ENCODE assay signal across 9 mouse cellular contexts in genomic region chr7:72711193-72712131, GRCm38 (mm10).
DNase-seq lines count a peak whose midpoint lies in the region; ATAC-seq lines count a peak whose summit lies in the region.
"Had no signal": no experiment of that assay in that cellular context is flagged by ENCODE, and none has a peak within 500 bp of the region (broad histone marks: within the 10 kb centered on the region; RNA-seq: fewer than 3 reads in every experiment).

No protein-coding gene starts in this region.

- H3K4me3 ChIP-seq in kidney, embryonic 14.5 days (ENCODE audit: low read length) = no peak overlapping the region
- no peak overlapping the region for H3K4me3 ChIP-seq in forebrain, embryonic 12.5 days (replicated peaks)

- no peaks in the 10 kb centered on the region for H3K27me3 ChIP-seq in kidney, embryonic 14.5 days (ENCODE audit: control insufficient read depth, insufficient read depth, low read length)
- no peaks in the 10 kb centered on the region for H3K27me3 ChIP-seq in forebrain, embryonic 12.5 days

- no peak overlapping the region for H3K4me2 ChIP-seq in kidney, embryonic 14.5 days (replicated peaks; ENCODE audit: low read depth, low read length)
- no peak overlapping the region for H3K4me2 ChIP-seq in forebrain, embryonic 12.5 days

- no peak for DNase-seq in kidney, adult 9 months
- DNase-seq in embryo, embryonic 11 days = peak; percentile 61
- peak; percentile 30 to 38 for DNase-seq in heart, postnatal 36 days
- DNase-seq in lung, postnatal 14 days = peak; percentile 7
- DNase-seq in thymus, postnatal 4 days = no peak

- ATAC-seq in kidney, embryonic 14.5 days (ENCODE audit: low FRiP score, low TSS enrichment) = peak; percentile 68; the same call in 1 of the 2 replicates
- no peak for ATAC-seq in forebrain, embryonic 12.5 days (ENCODE audit: low FRiP score)
- no peak for ATAC-seq in megakaryocyte, adult 5-6 weeks (ENCODE audit: poor library complexity, severe bottlenecking)

- H3K36me3 ChIP-seq in kidney, embryonic 14.5 days (ENCODE audit: control insufficient read depth, insufficient read depth, low read length) = no peaks in the 10 kb centered on the region
- H3K36me3 ChIP-seq in forebrain, embryonic 12.5 days (replicated peaks) = no peaks in the 10 kb centered on the region

- no peak overlapping the region for H3K27ac ChIP-seq in kidney, embryonic 14.5 days (ENCODE audit: low read depth, low read length)
- H3K27ac ChIP-seq in forebrain, embryonic 12.5 days = no peak overlapping the region
- H3K27ac ChIP-seq: macrophage had no signal

- intact Hi-C loops in heart, postnatal 36 days (cut with DNase I) = no loop called here

- no peak overlapping the region for H3K9ac ChIP-seq in kidney, embryonic 14.5 days (ENCODE audit: low read depth, low read length)
- H3K9ac ChIP-seq in forebrain, embryonic 12.5 days = no peak overlapping the region

- WGBS in kidney, embryonic 14.5 days = 35% methylated on average over 8 of the region's 8 CpGs
- 66% methylated on average over 8 of the region's 8 CpGs for WGBS in forebrain, embryonic 12.5 days

- H3K4me1 ChIP-seq in kidney, embryonic 14.5 days (ENCODE audit: control insufficient read depth, insufficient read depth, low read length) = peaks cover 12% of the 10 kb centered on the region
- H3K4me1 ChIP-seq in forebrain, embryonic 12.5 days = peaks cover 7% of the 10 kb centered on the region; the same call in 1 of the 2 replicates

- H3K9me3 ChIP-seq in kidney, embryonic 14.5 days (ENCODE audit: control insufficient read depth, low read length) = no peaks in the 10 kb centered on the region
- no peaks in the 10 kb centered on the region for H3K9me3 ChIP-seq in forebrain, embryonic 12.5 days

Comparison
In these comparisons a context has a peak if more than half of its experiments do, and no peak if none do; other contexts are left out.
1. DNase-seq: peak in embryo, embryonic 11 days (single experiment), heart, postnatal 36 days (2 of 2) and lung, postnatal 14 days (single experiment); none in kidney, adult 9 months (single experiment) and thymus, postnatal 4 days (single experiment).